In genomic region chr12:70769538-70770176, GRCm38 (mm10) we compare ENCODE assay signal across 29 mouse cellular contexts. TPM values are rescaled to one million over a fixed set of nuclear protein-coding genes. Genes with fewer than 3 reads are reported as not detected.
A peak's percentile ranks its signal among the peaks of the same experiment; 100 is the strongest.
DNase-seq lines count a peak whose midpoint lies in the region; ATAC-seq and TF ChIP-seq lines count a peak whose summit lies in the region.
"Had no signal": no experiment of that assay in that cellular context is flagged by ENCODE, and none has a peak within 500 bp of the region (broad histone marks: within the 10 kb centered on the region; RNA-seq: fewer than 3 reads in every experiment).

No protein-coding gene starts in this region.

- peak; percentile 49; the same call in 1 of the 2 replicates for ATAC-seq in lung, embryonic 16.5 days (ENCODE audit: low read depth)
- peak; percentile 95 for ATAC-seq in liver, postnatal 0 days
- ATAC-seq in kidney, embryonic 15.5 days (replicated peaks; ENCODE audit: low FRiP score): no peak
- ATAC-seq: forebrain, embryonic 14.5 days; lung, postnatal 0 days had no signal

- no peaks in the 10 kb centered on the region for H3K27me3 ChIP-seq in lung, embryonic 16.5 days (ENCODE audit: control insufficient read depth, insufficient read depth, low read depth, low read length)
- H3K27me3 ChIP-seq in liver, postnatal 0 days (ENCODE audit: insufficient read depth, low read length): no peaks in the 10 kb centered on the region
- no peaks in the 10 kb centered on the region for H3K27me3 ChIP-seq in kidney, embryonic 15.5 days
- H3K27me3 ChIP-seq: heart, embryonic 12.5 days; limb, embryonic 15.5 days; neural tube, embryonic 15.5 days had no signal

- WGBS in lung, embryonic 16.5 days: 60% methylated on average over 12 of the region's 12 CpGs
- 60% methylated on average over 12 of the region's 12 CpGs for WGBS in liver, postnatal 0 days (ENCODE audit: insufficient replicate concordance)
- WGBS in kidney, embryonic 15.5 days: 87% methylated on average over 12 of the region's 12 CpGs

- no peak overlapping the region for H3K27ac ChIP-seq in lung, embryonic 16.5 days (ENCODE audit: low read length)
- peak overlapping the region; percentile 88 for H3K27ac ChIP-seq in liver, postnatal 0 days (ENCODE audit: low read depth)
- H3K27ac ChIP-seq in kidney, embryonic 15.5 days: no peak overlapping the region
- H3K27ac ChIP-seq: hindbrain, embryonic 14.5 days; limb, embryonic 10.5 days; limb, embryonic 15.5 days; neural tube, embryonic 15.5 days had no signal

- H3K36me3 ChIP-seq in lung, embryonic 16.5 days (ENCODE audit: control insufficient read depth, insufficient read depth, low read length): no peaks in the 10 kb centered on the region
- no peaks in the 10 kb centered on the region for H3K36me3 ChIP-seq in liver, postnatal 0 days (replicated peaks; ENCODE audit: insufficient read depth, low read length)
- no peaks in the 10 kb centered on the region for H3K36me3 ChIP-seq in kidney, embryonic 15.5 days
- H3K36me3 ChIP-seq: G1E; heart, embryonic 12.5 days; limb, embryonic 10.5 days; limb, embryonic 15.5 days; neural tube, embryonic 15.5 days had no signal

- H3K9me3 ChIP-seq in lung, embryonic 16.5 days (ENCODE audit: control insufficient read depth, low read length): no peaks in the 10 kb centered on the region
- H3K9me3 ChIP-seq in liver, postnatal 0 days (ENCODE audit: low read length): no peaks in the 10 kb centered on the region
- H3K9me3 ChIP-seq in kidney, embryonic 15.5 days (replicated peaks): no peaks in the 10 kb centered on the region
- H3K9me3 ChIP-seq: G1E; heart, embryonic 12.5 days; limb, embryonic 10.5 days; limb, embryonic 15.5 days; neural tube, embryonic 15.5 days had no signal

- TF ChIP-seq EP300 in liver, postnatal 0 days (IDR thresholded peaks at IDR 0.05; ENCODE audit: low read depth): peak; percentile 43; the same call in 1 of the 2 replicates

- no peak overlapping the region for H3K4me3 ChIP-seq in lung, embryonic 16.5 days (ENCODE audit: low read length)
- no peak overlapping the region for H3K4me3 ChIP-seq in liver, postnatal 0 days (ENCODE audit: low read depth, low read length)
- H3K4me3 ChIP-seq in kidney, embryonic 15.5 days (replicated peaks): no peak overlapping the region
- H3K4me3 ChIP-seq: heart, embryonic 12.5 days; limb, embryonic 10.5 days; limb, embryonic 15.5 days; neural tube, embryonic 15.5 days had no signal

- H3K9ac ChIP-seq in lung, embryonic 16.5 days (ENCODE audit: low read length): no peak overlapping the region
- no peak overlapping the region for H3K9ac ChIP-seq in liver, postnatal 0 days (replicated peaks)
- no peak overlapping the region for H3K9ac ChIP-seq in kidney, embryonic 15.5 days
- H3K9ac ChIP-seq: heart, embryonic 12.5 days; hindbrain, embryonic 14.5 days; limb, embryonic 15.5 days; neural tube, embryonic 15.5 days had no signal

- TF ChIP-seq CTCF in liver, postnatal 0 days (IDR thresholded peaks at IDR 0.05; ENCODE audit: low read depth): no peak; the same call in 1 of the 2 replicates

- H3K4me1 ChIP-seq in lung, embryonic 16.5 days (replicated peaks; ENCODE audit: control insufficient read depth, insufficient read depth, low read length): peaks cover 16% of the 10 kb centered on the region
- H3K4me1 ChIP-seq in liver, postnatal 0 days (ENCODE audit: insufficient read depth): 0 out of 2 replicates have a peak, but pooled peaks cover 7% of the 10 kb centered on the region
- H3K4me1 ChIP-seq in kidney, embryonic 15.5 days: 0 out of 2 replicates have a peak, but pooled peaks cover 3% of the 10 kb centered on the region
- H3K4me1 ChIP-seq: limb, embryonic 15.5 days; neural tube, embryonic 15.5 days had no signal

- DNase-seq in heart, adult 11 months: peak; percentile 5
- DNase-seq in heart, adult 8-10 months (ENCODE audit: low spot score): no peak
- DNase-seq in lung, postnatal 10 days: no peak
- peak; percentile 64 for DNase-seq in liver, postnatal 0 days
- no peak for DNase-seq in adrenal gland, postnatal 4 days (ENCODE audit: low spot score in 2 of 2)
- DNase-seq: adrenal gland, postnatal 10 days; cerebellum, adult 11 months; cerebellum, adult 9-10 months; cerebellum, postnatal 36 days; gastrocnemius, postnatal 25 days; heart, adult 18-20 months; kidney, adult 8-10 months; kidney, postnatal 14 days; layer of hippocampus, adult 9-11 months; midbrain, embryonic 14.5 days; retina, postnatal 1 day; right cerebral cortex, postnatal 14 days; thymus, adult 2 months; thymus, postnatal 4 days had no signal

- no peak overlapping the region for H3K4me2 ChIP-seq in lung, embryonic 16.5 days (ENCODE audit: low read depth, low read length)
- no peak overlapping the region for H3K4me2 ChIP-seq in liver, postnatal 0 days (ENCODE audit: low read depth, low read length)
- H3K4me2 ChIP-seq in kidney, embryonic 15.5 days: no peak overlapping the region
- H3K4me2 ChIP-seq: heart, embryonic 12.5 days; hindbrain, embryonic 14.5 days; limb, embryonic 15.5 days; neural tube, embryonic 15.5 days had no signal

RNA-seq across cellular contexts. Expression of gene Frmd6, which starts 55.7 kb away (rescaled TPM):
- total RNA-seq in heart, adult 8-10 months (2022): 10 to 100 TPM; 28.6 to 35.3 (median 32.5) TPM
- polyA plus RNA-seq in lung, embryonic 16.5 days (2015; fragmentation: Nextera tagmentation; extraction: Ambion mirVana): 36.4 and 38.9 TPM in 2 replicates
- 2.0 and 2.4 TPM in 2 replicates for polyA plus RNA-seq in liver, postnatal 0 days (2015; fragmentation: Nextera tagmentation; extraction: Ambion mirVana)
- total RNA-seq in adrenal gland, postnatal 4 days (2021): 10 to 100 TPM; 39.2 to 39.3 TPM
- 19.4 and 19.9 TPM in 2 replicates for polyA plus RNA-seq in kidney, embryonic 15.5 days (2015; fragmentation: Nextera tagmentation; extraction: Ambion mirVana)

Comparison
In these comparisons a context has a peak if more than half of its experiments do, and no peak if none do; other contexts are left out.
1. DNase-seq: peak in heart, adult 11 months (single experiment) and liver, postnatal 0 days (single experiment); none in heart, adult 8-10 months (single experiment), lung, postnatal 10 days (single experiment) and adrenal gland, postnatal 4 days (0 of 2).